ENCODE assay signal across 8 mouse cellular contexts in the genomic region with DNA sequence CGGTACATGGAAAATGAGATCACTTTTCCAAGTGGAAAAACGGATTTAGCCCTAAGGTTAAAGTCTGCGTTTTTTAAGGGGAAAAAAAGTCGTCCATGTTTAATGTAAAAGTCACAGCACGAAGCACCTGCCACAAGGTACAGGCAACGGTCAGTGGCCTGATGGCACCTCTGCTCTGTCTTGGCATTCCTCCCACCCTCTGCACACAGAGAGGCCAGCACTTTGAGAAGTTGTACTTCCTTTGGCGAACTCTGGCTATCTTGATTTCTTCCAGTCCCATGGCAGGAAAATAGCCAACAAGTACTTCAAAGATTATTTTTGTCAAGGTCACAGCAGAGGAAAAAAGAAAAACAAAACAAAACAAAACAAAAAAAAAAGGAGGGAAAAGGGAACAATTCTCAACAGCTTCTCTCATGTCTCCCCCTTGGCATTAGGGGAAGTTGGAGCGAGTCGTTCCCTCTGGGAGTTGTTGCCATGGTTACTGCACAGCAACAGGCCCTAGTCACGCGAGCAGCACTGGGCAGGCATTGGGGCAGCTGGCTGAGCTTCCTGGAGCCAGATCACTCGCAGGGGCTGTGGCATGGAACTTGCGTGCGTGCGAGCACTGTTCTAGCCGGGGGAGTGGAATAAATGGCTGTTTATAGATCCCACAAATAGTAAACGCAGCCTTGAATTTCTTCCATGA. TPM values are rescaled to one million over a fixed set of nuclear protein-coding genes. Genes with fewer than 3 reads are reported as not detected.
A peak's percentile ranks its signal among the peaks of the same experiment; 100 is the strongest.
DNase-seq lines count a peak whose midpoint lies in the region; ATAC-seq and TF ChIP-seq lines count a peak whose summit lies in the region.

No protein-coding gene starts in this region.

- TF ChIP-seq POLR2A in bone marrow macrophage, adult 2 months (IDR thresholded peaks at IDR 0.05; ENCODE audit: borderline replicate concordance, low read depth, low read length), result no peak

- no peak for TF ChIP-seq CTCF in bone marrow macrophage, adult 2 months (IDR thresholded peaks at IDR 0.05; ENCODE audit: low read depth, low read length)

- peak overlapping the region; percentile 80 for H3K27ac ChIP-seq in bone marrow macrophage, adult 2 months (ENCODE audit: insufficient read depth, low read depth, low read length)

- ATAC-seq in hematopoietic stem cell, adult 5-6 weeks (replicated peaks in 1 of 2; ENCODE audit: insufficient read depth in 1 of 2, low FRiP score in 2 of 2, low TSS enrichment in 1 of 2, low read depth in 1 of 2, poor library complexity in 2 of 2, severe bottlenecking in 2 of 2), result peak; percentile 56 to 59; a peak in 3 of 4 replicates
- no peak for ATAC-seq in erythroblast, adult 5-6 weeks (replicated peaks; ENCODE audit: low FRiP score, poor library complexity, severe bottlenecking)

- peak; percentile 33 for DNase-seq in ES-CJ7 (ENCODE audit: low read depth, low spot score)
- DNase-seq in frontal cortex, postnatal 10 days (ENCODE audit: low spot score in 2 of 2), result peak; percentile 41 to 62
- peak; percentile 78 for DNase-seq in layer of hippocampus, adult 9-11 months
- DNase-seq in lung, postnatal 10 days, result peak; percentile 84
- peak; percentile 89 for DNase-seq in retina, postnatal 1 day

- H3K4me1 ChIP-seq in bone marrow macrophage, adult 2 months (ENCODE audit: control insufficient read depth, insufficient read depth, low read length), result peaks cover 22% of the 10 kb centered on the region

- peak overlapping the region; percentile 19 for H3K4me3 ChIP-seq in bone marrow macrophage, adult 2 months (ENCODE audit: insufficient read depth, low read length)

RNA-seq across cellular contexts. Expression of a gene that starts 36.8 kb away (rescaled TPM):
- 84.9 and 91.7 TPM in 2 replicates for polyA plus RNA-seq in bone marrow macrophage, adult 2 months (2012; ENCODE audit: insufficient read depth, insufficient read length, missing spikeins)
- 42.3 and 67.1 TPM in 2 replicates for total RNA-seq in hematopoietic stem cell, adult 5-6 weeks (2017)
- 2.1 and 10.4 TPM in 2 replicates for total RNA-seq in erythroblast, adult 5-6 weeks (2015; ENCODE audit: low replicate concordance)
- total RNA-seq in erythroblast, adult 5-6 weeks (2017; ENCODE audit: low replicate concordance), result 12.4 and 18.0 TPM in 2 replicates

RNA-seq across cellular contexts. Expression of a gene that starts 46.8 kb away (rescaled TPM):
- 44.4 and 47.8 TPM in 2 replicates for polyA plus RNA-seq in bone marrow macrophage, adult 2 months (2012; ENCODE audit: insufficient read depth, insufficient read length, missing spikeins)
- total RNA-seq in hematopoietic stem cell, adult 5-6 weeks (2017), result 0.69 and 1.6 TPM in 2 replicates
- not detected in 2 replicates for total RNA-seq in erythroblast, adult 5-6 weeks (2015; ENCODE audit: low replicate concordance)
- total RNA-seq in erythroblast, adult 5-6 weeks (2017; ENCODE audit: low replicate concordance), result 0.51 TPM in 1 of 2 replicates, not detected in the other

Comparison
In these comparisons a context has a peak if more than half of its experiments do, and no peak if none do; other contexts are left out.
1. DNase-seq: peak in every context shown above with its lines; median percentile 89 in retina, postnatal 1 day; 84 in lung, postnatal 10 days; 78 in layer of hippocampus, adult 9-11 months; 52 in frontal cortex, postnatal 10 days; 33 in ES-CJ7.